Mouse (Mus musculus) MEL-GATA-1-ER (cell line): Measurements from ENCODE around the gene Foxe3.

Experiments
- DNase-seq: peaks from one replicate; pipeline ENCODE4 v3.0.0-alpha.2; 2012; ENCODE audit warnings: low read depth; ENCODE audit errors: extremely low read depth

Foxe3 gene

GRCm38 (mm10) chr4:114876441-114876972 is 49.3 kb downstream of the Foxe3 start:
- DNase-seq = no peak
